Mouse (Mus musculus) forebrain, embryonic 11.5 days (tissue): Measurements from ENCODE around the gene Lrrc26. TPM values are rescaled to one million over a fixed set of nuclear protein-coding genes. Genes with fewer than 3 reads are reported as not detected.

ENCODE experiments used
- ATAC-seq: fragments of 200-750 bp; cut with Nextera tagmentation; replicated peaks from 2 replicates; pipeline ENCODE4 v1.8.0; 2017; ENCODE audit warnings: moderate TSS enrichment; ENCODE audit not compliant: low FRiP score
- DNase-seq: peaks from one replicate; pipeline ENCODE4 v3.0.0-alpha.2; 2017; ENCODE audit warnings: low spot score
- H3K27ac ChIP-seq: fragments of 300-500 bp; sonication (generic); 2 replicates; pipeline ENCODE4 v1.5.1; 2014; ENCODE audit warnings: low read depth, low read length
- H3K27me3 ChIP-seq: fragments of 300-500 bp; sonication (generic); 2 replicates; pipeline ENCODE4 v1.6.1; 2014; ENCODE audit warnings: mild to moderate bottlenecking, low read length, mixed read lengths; ENCODE audit not compliant: control insufficient read depth, insufficient read depth
- H3K36me3 ChIP-seq: fragments of 300-500 bp; sonication (generic); 2 replicates; pipeline ENCODE4 v1.6.1; 2014; ENCODE audit warnings: mild to moderate bottlenecking, low read length, moderate library complexity, mixed read lengths; ENCODE audit not compliant: control insufficient read depth, insufficient read depth
- H3K4me1 ChIP-seq: fragments of 300-500 bp; sonication (generic); replicated peaks from 2 replicates; pipeline ENCODE4 v1.6.1; 2014; ENCODE audit warnings: low read length, mixed read lengths; ENCODE audit not compliant: control insufficient read depth, insufficient read depth
- H3K4me2 ChIP-seq: fragments of 300-500 bp; sonication (generic); 2 replicates; pipeline ENCODE4 v1.6.1; 2014; ENCODE audit warnings: low read depth, mild to moderate bottlenecking, low read length, moderate library complexity, mixed read lengths; ENCODE audit not compliant: severe bottlenecking
- H3K4me3 ChIP-seq: fragments of 300-500 bp; sonication (generic); 2 replicates; pipeline ENCODE4 v1.5.1; 2014; ENCODE audit warnings: low read depth, low read length
- H3K9ac ChIP-seq: fragments of 300-500 bp; sonication (generic); 2 replicates; pipeline ENCODE4 v1.6.1; 2014; ENCODE audit warnings: low read length
- H3K9me3 ChIP-seq: fragments of 300-500 bp; sonication (generic); 2 replicates; pipeline ENCODE4 v1.6.1; 2016; ENCODE audit warnings: low read length, mixed read lengths; ENCODE audit not compliant: control insufficient read depth
- WGBS: fragments of 180-500 bp; shearing (Covaris S2); extraction: QIAGEN DNeasy Blood & Tissue Kit; methylation state at CpG from one replicate; pipeline ENCODE4 v1.1.7; 2014; 5-methylcytosine and 5-hydroxymethylcytosine counted together
- polyA plus RNA-seq: library from polyadenylated mRNA; unstranded; fragments of >200 nt; fragmentation: Nextera tagmentation; extraction: Ambion mirVana; gene quantifications from 2 replicates; pipeline ENCODE4 v1.2.1, GENCODE M21; 2014

Lrrc26 gene
- polyA plus RNA-seq: not detected in 2 replicates

- Histone ChIP-seq H3K9ac (no peak within 1 kb of the TSS), H3K9me3 (no peaks in the 10 kb centered on the region), H3K36me3 (peaks cover 5% of the 10 kb centered on the region; the same call in 1 of the 2 replicates), H3K4me3 (no peak within 1 kb of the TSS), H3K27me3 (peaks cover 52% of the 10 kb centered on the region), H3K4me1 (peaks cover 3% of the 10 kb centered on the region; the same call in 1 of the 2 replicates), H3K4me2 (no peak within 1 kb of the TSS), H3K27ac (no peak within 1 kb of the TSS)
- no peak for ATAC-seq
- WGBS: 10% methylated on average over 11 of the region's 11 CpGs
- DNase-seq: no peak
Measured at GRCm38 (mm10) chr2:25289651-25290050, at the start of gene Lrrc26. Gene Lrrc26 (plus strand): TSS chr2:25289915.

- Histone ChIP-seq H3K27me3 (peaks cover 6% of the 10 kb centered on the region; the same call in 1 of the 2 replicates), H3K27ac (no peak overlapping the region), H3K9ac (0 out of 2 replicates have a peak overlapping the region, but pooled peaks have one; percentile 43), H3K9me3 (no peaks in the 10 kb centered on the region), H3K4me3 (no peak overlapping the region), H3K4me2 (peak overlapping the region; percentile 97), H3K4me1 (no peaks in the 10 kb centered on the region; the same call in 1 of the 2 replicates), H3K36me3 (no peaks in the 10 kb centered on the region)
- no peak for DNase-seq
- WGBS: 49% methylated on average over 8 of the region's 8 CpGs
- ATAC-seq: peak; percentile 10
Measured at GRCm38 (mm10) chr2:25240310-25240709, 49.4 kb upstream of the Lrrc26 start.

- Histone ChIP-seq H3K36me3 (no peaks in the 10 kb centered on the region), H3K9ac (peak overlapping the region; percentile 43; the same call in 1 of the 2 replicates), H3K4me1 (no peaks in the 10 kb centered on the region; the same call in 1 of the 2 replicates), H3K4me3 (peak overlapping the region; percentile 28), H3K9me3 (no peaks in the 10 kb centered on the region), H3K4me2 (peak overlapping the region; percentile 97), H3K27ac (no peak overlapping the region), H3K27me3 (peaks cover 6% of the 10 kb centered on the region; the same call in 1 of the 2 replicates)
- 1% methylated on average over 29 of the region's 29 CpGs for WGBS
- ATAC-seq: peak; percentile 72
- DNase-seq: peak; percentile 82
Measured at GRCm38 (mm10) chr2:25240723-25241437, 48.8 kb upstream of the Lrrc26 start.

- Histone ChIP-seq H3K4me1 (no peaks in the 10 kb centered on the region; the same call in 1 of the 2 replicates), H3K9me3 (no peaks in the 10 kb centered on the region), H3K36me3 (no peaks in the 10 kb centered on the region), H3K4me2 (peak overlapping the region; percentile 97), H3K27me3 (peaks cover 6% of the 10 kb centered on the region; the same call in 1 of the 2 replicates), H3K9ac (no peak overlapping the region), H3K27ac (no peak overlapping the region), H3K4me3 (peak overlapping the region; percentile 63)
- WGBS: 14% methylated on average over 6 of the region's 6 CpGs
- DNase-seq (no peak), ATAC-seq (peak; percentile 43)
Measured at GRCm38 (mm10) chr2:25241438-25241775, 48.3 kb upstream of the Lrrc26 start.

DNA sequence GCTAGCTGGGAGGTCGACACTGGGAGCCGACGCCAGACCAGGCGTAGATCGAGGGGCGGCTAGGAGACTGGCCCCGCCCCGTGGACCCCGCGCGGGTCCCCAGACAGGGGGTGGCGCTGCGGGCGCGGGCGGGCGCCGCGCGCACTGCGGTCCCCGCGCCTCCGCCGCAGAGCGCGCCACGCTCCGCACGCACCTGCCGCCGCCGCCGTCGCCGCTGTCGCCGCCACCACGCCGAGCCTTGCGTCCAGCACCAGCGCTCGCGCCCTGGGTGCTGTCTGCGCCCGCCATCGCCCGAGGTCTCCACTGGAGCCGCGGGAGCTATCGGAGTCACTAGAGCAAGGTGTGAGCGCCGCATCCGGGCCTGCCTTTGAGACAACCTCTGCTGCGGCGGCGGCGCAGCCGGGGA lies 47.6 kb upstream of the Lrrc26 start, which contains the start of the genes Rnf208 and Cysrt1:
Rnf208 (plus strand) TSS at position 155 of the 406 bp plus-strand sequence.
Cysrt1 (minus strand) TSS at position 352 of the 406 bp plus-strand sequence.
- Histone ChIP-seq H3K4me2 (peak within 1 kb of the TSS; percentile 97), H3K27ac (no peak within 1 kb of the TSS), H3K27me3 (peaks cover 6% of the 10 kb centered on the region; the same call in 1 of the 2 replicates), H3K9me3 (no peaks in the 10 kb centered on the region), H3K9ac (peak within 1 kb of the TSS; percentile 75), H3K4me1 (no peaks in the 10 kb centered on the region; the same call in 1 of the 2 replicates), H3K4me3 (peak within 1 kb of the TSS; percentile 63), H3K36me3 (no peaks in the 10 kb centered on the region)
- peak; percentile 67 for DNase-seq
- WGBS: under 1% methylated on average over 46 of the region's 59 CpGs
- peak; percentile 53; the same call in 1 of the 2 replicates for ATAC-seq

GRCm38 (mm10) chr2:25243342-25243741 lies 46.4 kb upstream of the Lrrc26 start:
- no peak for DNase-seq

DNA sequence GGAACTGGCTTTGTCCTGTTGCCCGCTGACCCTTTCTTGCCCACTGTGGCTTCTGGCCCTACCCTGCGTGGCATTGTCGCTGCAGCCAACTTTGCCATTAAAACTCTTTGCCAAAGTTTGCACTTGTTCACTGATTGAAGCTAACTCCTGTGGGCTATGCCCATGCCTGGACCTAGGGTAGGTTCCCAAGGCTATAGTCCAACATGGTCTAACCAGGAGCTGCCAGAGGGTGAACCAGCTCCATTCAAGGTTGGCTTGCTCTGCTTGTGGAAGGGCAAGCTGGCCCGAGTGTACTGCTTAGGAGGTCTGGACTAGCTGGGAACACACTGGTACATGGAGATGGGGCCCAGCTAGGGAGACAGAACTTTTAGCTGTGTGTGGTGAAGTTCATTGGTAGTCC lies 45.6 kb upstream of the Lrrc26 start:
- DNase-seq: no peak
- Histone ChIP-seq H3K27ac (no peak overlapping the region), H3K4me2 (no peak overlapping the region), H3K4me3 (no peak overlapping the region), H3K36me3 (no peaks in the 10 kb centered on the region; the same call in 1 of the 2 replicates), H3K4me1 (no peaks in the 10 kb centered on the region; the same call in 1 of the 2 replicates), H3K9me3 (no peaks in the 10 kb centered on the region), H3K27me3 (peaks cover 6% of the 10 kb centered on the region; the same call in 1 of the 2 replicates), H3K9ac (no peak overlapping the region)
- no peak for ATAC-seq
- 94% methylated on average over 4 of the region's 4 CpGs for WGBS

More at GRCm38 (mm10) chr2:25243342-25243741, 46.4 kb upstream of the Lrrc26 start:
- Histone ChIP-seq H3K9me3 (no peaks in the 10 kb centered on the region), H3K4me1 (no peaks in the 10 kb centered on the region; the same call in 1 of the 2 replicates), H3K27me3 (peaks cover 6% of the 10 kb centered on the region; the same call in 1 of the 2 replicates), H3K4me2 (0 out of 2 replicates have a peak overlapping the region, but pooled peaks have one; percentile 97), H3K36me3 (no peaks in the 10 kb centered on the region; the same call in 1 of the 2 replicates), H3K4me3 (no peak overlapping the region; the same call in 1 of the 2 replicates), H3K9ac (no peak overlapping the region), H3K27ac (no peak overlapping the region)
- no peak for ATAC-seq
- WGBS: 77% methylated on average over 8 of the region's 8 CpGs

DNA sequence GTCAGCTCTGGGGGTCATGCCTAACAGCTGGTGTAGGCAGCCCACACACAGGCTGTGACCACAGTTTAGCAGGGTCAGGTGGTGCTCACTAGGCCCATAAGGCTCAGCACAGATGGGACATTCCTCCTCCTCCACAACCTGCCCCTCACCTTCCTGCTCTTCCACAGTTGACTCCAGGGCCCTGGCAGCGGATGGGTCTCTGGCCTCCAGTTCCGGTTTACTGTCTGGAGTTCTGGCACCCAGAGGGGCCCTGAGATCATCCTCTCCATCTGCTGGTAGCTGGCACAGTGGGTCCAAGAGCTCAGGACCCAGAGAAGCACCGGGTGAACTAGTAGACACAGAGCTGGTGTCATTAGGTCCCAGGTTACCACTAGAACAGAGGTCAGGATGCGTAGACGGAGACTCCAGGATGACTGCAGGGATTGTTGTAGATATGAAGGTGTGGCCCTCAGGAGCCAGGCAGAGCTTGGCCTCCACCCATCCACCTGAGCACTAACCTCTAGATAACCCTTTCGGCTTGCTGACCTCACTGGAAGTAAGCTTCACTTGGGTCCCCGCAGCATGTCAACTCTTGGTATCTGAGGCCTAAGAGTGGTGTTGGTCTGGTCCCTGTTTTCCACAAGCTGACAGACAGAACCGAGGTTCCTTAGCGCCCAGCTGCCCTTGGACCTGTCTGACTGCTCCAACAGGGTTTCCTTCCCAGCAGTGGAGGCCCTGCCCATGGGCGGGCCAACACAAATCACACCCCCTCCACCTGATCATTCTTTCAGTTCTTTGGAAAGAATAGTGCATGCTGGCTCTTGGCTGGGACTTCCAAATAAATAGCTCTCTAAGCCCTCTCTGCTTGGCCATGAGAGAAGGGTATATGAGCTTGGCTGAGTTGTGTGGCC lies 43.3 kb upstream of the Lrrc26 start, which contains the start of gene AL732309.1:
AL732309.1 (minus strand) TSS at position 681 of the 890 bp plus-strand sequence.
- DNase-seq (no peak), ATAC-seq (no peak)
- Histone ChIP-seq H3K9me3 (no peaks in the 10 kb centered on the region), H3K36me3 (peaks cover 3% of the 10 kb centered on the region; the same call in 1 of the 2 replicates), H3K9ac (no peak within 1 kb of the TSS), H3K4me3 (no peak within 1 kb of the TSS), H3K4me1 (no peaks in the 10 kb centered on the region; the same call in 1 of the 2 replicates), H3K27ac (no peak within 1 kb of the TSS), H3K4me2 (no peak within 1 kb of the TSS), H3K27me3 (peaks cover 3% of the 10 kb centered on the region; the same call in 1 of the 2 replicates)
- WGBS: 90% methylated on average over 10 of the region's 10 CpGs
